Mouse (Mus musculus) small intestine, adult 2 months (tissue): Measurements from ENCODE around the gene Ophn1. TPM values are rescaled to one million over a fixed set of nuclear protein-coding genes. Genes with fewer than 3 reads are reported as not detected.

Source experiments
- H3K27ac ChIP-seq: fragments of 200-500 bp; 2 replicates; pipeline ENCODE4 v1.5.1; 2012; ENCODE audit warnings: low read depth, low read length, control low read depth, inconsistent platforms; ENCODE audit not compliant: insufficient read depth
- H3K27me3 ChIP-seq: fragments of 200-500 bp; 2 replicates; pipeline ENCODE4 v1.6.1; 2012; ENCODE audit warnings: mild to moderate bottlenecking, moderate library complexity, low read length, inconsistent platforms; ENCODE audit not compliant: control insufficient read depth, insufficient read depth
- H3K36me3 ChIP-seq: fragments of 200-500 bp; 2 replicates; pipeline ENCODE4 v1.6.1; 2012; ENCODE audit warnings: mild to moderate bottlenecking, low read length, control low read depth, inconsistent platforms; ENCODE audit not compliant: control insufficient read depth, insufficient read depth
- H3K4me1 ChIP-seq: fragments of 200-500 bp; 2 replicates; pipeline ENCODE4 v1.6.1; 2012; ENCODE audit warnings: low read length, inconsistent platforms, mixed read lengths; ENCODE audit not compliant: control insufficient read depth, insufficient read depth, insufficient read length
- H3K4me3 ChIP-seq: fragments of 200-500 bp; 2 replicates; pipeline ENCODE4 v1.5.1; 2012; ENCODE audit warnings: low read depth, mild to moderate bottlenecking, control low read depth, inconsistent platforms, low read length, moderate library complexity
- CTCF ChIP-seq: fragments of 200-500 bp; IDR thresholded peaks from 2 replicates; pipeline ENCODE4 v1.5.1; 2012; ENCODE audit warnings: low read depth, mild to moderate bottlenecking, control low read depth, inconsistent platforms, low read length, moderate library complexity, mixed read lengths; ENCODE audit not compliant: insufficient replicate concordance, insufficient read length; ENCODE audit errors: extremely low read depth
- POLR2A ChIP-seq: fragments of 200-500 bp; IDR thresholded peaks from 2 replicates; pipeline ENCODE4 v1.6.1; 2012; ENCODE audit warnings: low read depth, mild to moderate bottlenecking, control low read depth, inconsistent platforms, low read length, moderate library complexity
- WGBS: fragments of 180-500 bp; shearing (Covaris S2); methylation state at CpG from one replicate; pipeline ENCODE4 v1.1.7; 2018; 5-methylcytosine and 5-hydroxymethylcytosine counted together
- polyA plus RNA-seq: library from polyadenylated mRNA; depleted of rRNA; stranded (reverse); fragments of >200 nt; gene quantifications from 2 replicates; pipeline ENCODE4 v1.2.3, GENCODE M21; 2012; rRNA removed

Gene Ophn1
- polyA plus RNA-seq, result 2.1 and 5.0 TPM in 2 replicates

DNA sequence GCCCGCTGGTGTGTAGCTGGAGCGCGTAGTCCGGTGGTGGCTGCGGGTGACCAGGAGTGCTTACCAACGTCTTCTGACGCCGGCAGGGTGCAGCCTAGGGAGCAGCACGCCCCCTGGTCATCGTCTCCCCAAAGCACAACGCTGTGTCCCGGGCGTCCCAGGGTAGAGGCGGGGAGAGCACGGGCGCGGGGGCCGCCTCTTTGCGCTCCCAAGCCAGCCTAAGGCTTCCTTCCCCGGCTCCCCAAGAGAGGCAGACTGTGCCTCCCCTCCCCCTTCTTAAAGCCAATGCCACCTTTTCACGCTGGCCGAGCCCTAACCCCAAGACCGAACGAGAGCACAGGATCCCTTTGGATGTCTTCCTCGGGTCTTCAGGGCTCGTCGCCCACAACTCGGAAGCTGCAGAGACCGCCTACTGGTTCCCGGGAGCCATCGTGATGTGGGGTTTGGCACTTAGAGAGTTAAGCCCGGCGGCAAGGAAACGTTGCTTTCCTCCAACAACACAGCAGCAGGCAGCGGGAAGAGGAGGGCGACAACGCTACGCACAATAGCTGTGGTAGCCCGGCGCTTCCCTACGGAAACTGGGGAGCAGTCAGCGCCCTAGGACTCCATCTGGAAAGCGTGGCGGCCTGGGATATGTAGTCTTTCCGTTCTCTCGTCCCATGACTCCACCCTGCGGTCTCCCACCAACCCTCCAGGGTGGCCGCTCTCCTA is at the start of gene Ophn1:
Gene Ophn1 (minus strand): TSS at position 620 of the 711 bp plus-strand sequence.
- peak within 1 kb of the TSS; percentile 74 for H3K27ac ChIP-seq
- 0 out of 2 replicates have a peak, but pooled peaks have one; percentile 3 for TF ChIP-seq CTCF
- peak; percentile 24; the same call in 1 of the 2 replicates for TF ChIP-seq POLR2A
- H3K36me3 ChIP-seq, result no peaks in the 10 kb centered on the region
- no peaks in the 10 kb centered on the region for H3K27me3 ChIP-seq
- no peaks in the 10 kb centered on the region for H3K4me1 ChIP-seq
- 9% methylated on average over 45 of the region's 48 CpGs for WGBS
- peak within 1 kb of the TSS; percentile 100 for H3K4me3 ChIP-seq

DNA sequence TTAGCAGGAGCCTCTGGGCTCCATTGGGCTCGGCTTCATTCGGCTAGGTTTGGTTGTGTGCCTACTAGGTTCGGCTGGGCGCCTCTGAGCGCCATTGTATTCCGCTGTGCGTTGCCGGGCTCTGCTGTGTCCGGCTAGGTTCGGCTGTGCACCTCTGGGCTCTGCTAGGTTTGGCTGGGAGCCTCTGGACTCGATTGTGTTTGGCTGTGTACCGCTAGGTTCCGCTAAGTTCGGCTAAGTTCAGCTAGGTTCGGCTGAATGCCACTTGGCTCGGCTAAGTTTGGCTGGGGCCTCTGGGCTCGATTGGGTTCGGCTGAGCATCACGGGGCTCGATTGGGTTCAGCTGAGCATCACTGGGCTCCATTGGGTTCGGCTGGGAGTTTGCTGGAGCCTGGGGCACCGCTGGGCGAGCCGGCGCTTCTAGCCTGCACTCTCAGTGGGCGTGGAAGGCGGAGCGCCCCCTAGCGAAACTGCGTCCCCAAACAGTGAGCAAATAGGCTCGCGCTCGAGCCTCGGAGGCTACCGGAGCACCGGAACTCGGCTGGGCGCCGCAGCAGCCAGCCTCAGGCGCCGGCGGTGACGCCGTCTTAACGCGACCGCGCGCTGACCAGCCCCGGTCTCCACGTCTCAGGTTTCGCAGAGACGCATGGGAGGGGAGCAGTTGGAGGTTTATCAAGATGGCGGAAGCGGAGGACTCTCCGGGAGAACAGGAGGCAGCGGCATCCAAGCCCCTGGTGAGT is 46.9 kb upstream of the Ophn1 start:
- H3K36me3 ChIP-seq, result peaks cover 2% of the 10 kb centered on the region
- H3K27ac ChIP-seq, result peak overlapping the region; percentile 95
- 19% methylated on average over 55 of the region's 57 CpGs for WGBS
- H3K27me3 ChIP-seq, result no peaks in the 10 kb centered on the region
- no peaks in the 10 kb centered on the region for H3K4me1 ChIP-seq
- peak overlapping the region; percentile 90 for H3K4me3 ChIP-seq
- 0 out of 2 replicates have a peak, but pooled peaks have one; percentile 12 for TF ChIP-seq POLR2A
- TF ChIP-seq CTCF, result peak; percentile 62; the same call in 1 of the 2 replicates

DNA sequence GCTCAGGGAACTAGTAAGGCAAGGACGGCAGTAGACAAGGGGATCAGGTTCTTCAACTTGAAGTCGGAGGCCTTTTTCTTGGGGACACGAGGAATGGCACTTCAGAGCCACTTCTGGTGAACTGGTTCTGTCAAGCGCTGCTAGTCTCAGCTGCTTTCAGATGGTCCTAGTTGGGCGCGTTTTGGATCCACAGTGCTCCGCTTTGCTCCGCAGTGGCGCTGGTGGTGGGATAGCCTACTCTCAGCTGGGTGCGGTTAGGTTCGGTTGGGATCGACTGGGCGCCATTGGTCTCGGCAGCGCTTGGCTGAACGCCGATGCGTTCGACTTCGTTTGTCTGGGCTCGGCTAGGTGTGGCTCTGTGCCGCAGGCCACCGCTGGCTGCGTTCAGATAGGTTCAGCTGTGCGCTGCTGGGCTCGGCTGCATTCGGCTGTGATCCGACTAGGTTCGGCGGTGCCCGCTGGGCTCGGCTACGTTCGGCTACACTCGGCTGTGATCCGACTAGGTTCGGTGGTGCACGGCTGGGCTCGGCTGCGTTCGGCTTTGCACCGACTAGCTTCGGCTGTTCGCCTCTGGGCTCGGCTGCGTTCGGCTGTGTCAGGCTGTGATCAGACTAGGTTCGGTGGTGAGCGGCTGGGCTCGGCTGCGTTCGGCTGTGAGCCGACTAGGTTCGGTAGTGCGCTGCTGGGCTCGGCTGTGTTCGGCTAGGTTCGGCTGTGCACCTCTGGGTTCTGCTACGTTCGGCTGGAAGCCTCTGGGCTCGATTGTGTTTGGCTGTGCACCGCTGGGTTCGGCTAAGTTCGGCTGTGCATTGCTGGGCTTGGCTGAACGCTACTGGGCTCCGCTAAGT is 46.1 kb upstream of the Ophn1 start:
- no peak for TF ChIP-seq CTCF
- WGBS, result 14% methylated on average over 66 of the region's 66 CpGs
- no peaks in the 10 kb centered on the region for H3K27me3 ChIP-seq
- H3K36me3 ChIP-seq, result peaks cover 2% of the 10 kb centered on the region; the same call in 1 of the 2 replicates
- peak overlapping the region; percentile 90 for H3K4me3 ChIP-seq
- H3K27ac ChIP-seq, result peak overlapping the region; percentile 95
- no peaks in the 10 kb centered on the region for H3K4me1 ChIP-seq

DNA sequence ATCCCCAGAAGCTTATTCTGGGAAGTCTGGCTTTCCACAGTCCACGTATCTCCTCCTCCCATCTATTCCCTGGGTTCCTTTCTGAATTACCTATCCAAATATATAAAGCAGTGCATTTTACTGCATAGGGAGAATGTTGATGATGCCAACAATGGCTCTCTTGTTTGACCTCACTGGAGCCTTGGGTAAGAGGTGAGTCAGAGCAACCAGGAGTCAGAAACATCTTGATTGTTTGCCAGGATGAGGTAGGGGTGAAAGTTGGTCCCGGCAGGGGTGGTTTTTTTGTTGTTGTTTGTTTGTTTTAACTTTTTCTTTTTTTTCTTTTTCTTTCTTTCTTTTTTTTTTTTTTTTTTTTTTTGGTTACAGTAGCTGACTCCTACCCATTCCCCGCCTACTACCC is 45.3 kb upstream of the Ophn1 start, which contains the start of gene Yipf6:
Gene Yipf6 (plus strand): TSS at position 216 of the 400 bp plus-strand sequence.
- no peaks in the 10 kb centered on the region for H3K27me3 ChIP-seq
- peak within 1 kb of the TSS; percentile 90 for H3K4me3 ChIP-seq
- TF ChIP-seq CTCF (no peak), POLR2A (no peak)
- H3K4me1 ChIP-seq, result no peaks in the 10 kb centered on the region
- H3K27ac ChIP-seq, result peak within 1 kb of the TSS; percentile 95
- 45% methylated on average over 3 of the region's 3 CpGs for WGBS
- H3K36me3 ChIP-seq, result no peaks in the 10 kb centered on the region

DNA sequence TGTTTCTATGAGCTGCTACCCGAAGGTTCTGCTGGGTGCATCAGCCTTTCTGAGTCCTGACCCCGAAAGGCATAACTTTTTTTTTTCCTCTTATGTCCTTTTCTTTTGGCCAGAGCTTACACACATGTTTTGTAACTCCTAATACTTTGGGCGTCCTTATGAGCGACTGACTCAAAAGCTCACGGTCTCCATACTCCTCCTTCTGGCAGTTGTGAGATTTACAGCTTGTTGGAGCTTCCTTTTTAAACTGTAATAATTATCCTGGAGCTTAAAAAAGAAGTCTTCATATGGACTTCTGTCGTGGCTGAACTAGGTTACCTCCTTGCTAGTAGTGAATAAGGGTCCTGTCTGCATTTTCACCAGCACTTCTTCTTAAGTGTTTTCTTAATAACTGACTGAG is 28.6 kb upstream of the Ophn1 start:
- 21% methylated on average over 6 of the region's 6 CpGs for WGBS
- TF ChIP-seq POLR2A (no peak), CTCF (no peak)
- Histone ChIP-seq H3K4me1 (no peaks in the 10 kb centered on the region), H3K27me3 (no peaks in the 10 kb centered on the region), H3K36me3 (no peaks in the 10 kb centered on the region), H3K4me3 (no peak overlapping the region), H3K27ac (no peak overlapping the region)

DNA sequence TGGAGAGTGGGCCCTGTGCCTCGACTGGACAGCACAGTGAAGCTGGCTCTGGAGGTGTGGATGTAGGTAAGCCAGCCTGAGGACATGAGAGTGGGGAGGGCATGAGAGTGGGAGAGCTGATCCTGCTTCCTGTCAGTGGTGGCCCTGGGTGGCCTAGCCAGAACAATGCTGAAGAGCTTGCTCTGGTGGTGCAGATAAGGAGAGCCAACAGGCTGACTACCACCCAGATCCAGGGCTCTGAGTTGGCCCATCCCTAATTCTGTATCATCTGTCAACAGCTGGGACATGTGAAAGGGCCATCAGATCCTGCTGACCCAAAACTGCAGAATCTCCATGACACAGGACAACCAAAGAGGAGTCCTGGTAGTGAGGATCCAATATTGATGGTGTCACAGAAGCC is 18.1 kb upstream of the Ophn1 start:
- Histone ChIP-seq H3K36me3 (no peaks in the 10 kb centered on the region), H3K4me3 (no peak overlapping the region), H3K27me3 (no peaks in the 10 kb centered on the region), H3K4me1 (no peaks in the 10 kb centered on the region), H3K27ac (no peak overlapping the region)
- no peak for TF ChIP-seq CTCF
- no peak for TF ChIP-seq POLR2A
- WGBS, result 56% methylated on average over 1 of the region's 1 CpGs

DNA sequence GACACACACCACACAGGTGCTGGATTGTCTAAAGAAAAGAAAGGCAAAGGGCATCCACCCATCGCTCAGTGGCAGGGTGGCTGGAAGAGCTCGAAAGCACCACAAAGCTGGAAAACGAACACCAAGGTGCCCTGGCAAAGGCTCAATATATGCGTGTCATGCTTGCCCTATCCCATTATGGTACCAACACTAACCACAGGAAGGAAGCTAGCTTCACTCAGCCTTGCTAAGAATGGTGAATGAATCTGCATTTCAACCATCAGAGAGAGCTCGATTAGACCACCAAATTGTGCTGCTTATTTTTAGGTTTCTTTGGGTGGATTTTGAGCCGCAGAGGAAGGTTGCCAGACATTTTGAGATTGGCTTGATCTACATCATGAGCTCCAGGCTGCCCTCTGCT is 13.4 kb upstream of the Ophn1 start:
- 79% methylated on average over 6 of the region's 6 CpGs for WGBS
- H3K4me1 ChIP-seq, result no peaks in the 10 kb centered on the region

More for the DNA sequence above, 13.4 kb upstream of the Ophn1 start:
- TF ChIP-seq POLR2A (no peak), CTCF (no peak)
- Histone ChIP-seq H3K36me3 (no peaks in the 10 kb centered on the region), H3K27me3 (no peaks in the 10 kb centered on the region), H3K27ac (no peak overlapping the region), H3K4me3 (no peak overlapping the region)
